Mouse (Mus musculus) monocyte, adult 2 months (primary cell): ENCODE results near the gene Vmn1r158.
"Not testable (repeated sequence)": the region's sequence is repeated elsewhere in the genome, so short reads cannot be mapped to it uniquely, and the experiment has no call there.

Source experiments
- DNase-seq, 2 experiments: peaks; one replicate each; pipeline ENCODE4 v3.0.0; 2022; ENCODE audit warnings: low spot score in 2 of 2, low read depth in 1 of 2

The Vmn1r158 gene

GRCm38 (mm10) chr7:22790682-22791081, at the start of gene Vmn1r158:
TSS of gene Vmn1r158 (minus strand) at chr7:22790782.
- not testable (repeated sequence) for DNase-seq

DNA sequence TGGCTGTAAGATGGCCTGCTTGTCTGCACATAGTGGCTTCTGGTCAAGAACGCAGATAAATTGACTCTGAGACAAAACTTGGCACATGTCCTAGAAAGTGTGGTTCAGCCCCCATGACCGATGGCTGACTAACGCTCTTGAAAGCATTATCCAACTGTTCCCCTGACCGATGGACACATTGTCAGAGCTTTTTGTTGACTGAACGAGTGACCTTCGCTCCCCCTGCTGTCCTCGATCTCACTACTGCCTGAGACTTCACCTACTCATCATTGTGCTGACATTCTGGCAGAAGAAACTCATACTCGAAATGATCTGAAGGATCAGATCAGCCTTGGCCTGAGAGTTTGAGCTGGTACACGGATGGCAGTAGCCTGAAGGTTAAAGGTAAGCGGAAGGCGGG, 14.6 kb downstream of the Vmn1r158 start:
- DNase-seq, result not testable (repeated sequence)

DNA sequence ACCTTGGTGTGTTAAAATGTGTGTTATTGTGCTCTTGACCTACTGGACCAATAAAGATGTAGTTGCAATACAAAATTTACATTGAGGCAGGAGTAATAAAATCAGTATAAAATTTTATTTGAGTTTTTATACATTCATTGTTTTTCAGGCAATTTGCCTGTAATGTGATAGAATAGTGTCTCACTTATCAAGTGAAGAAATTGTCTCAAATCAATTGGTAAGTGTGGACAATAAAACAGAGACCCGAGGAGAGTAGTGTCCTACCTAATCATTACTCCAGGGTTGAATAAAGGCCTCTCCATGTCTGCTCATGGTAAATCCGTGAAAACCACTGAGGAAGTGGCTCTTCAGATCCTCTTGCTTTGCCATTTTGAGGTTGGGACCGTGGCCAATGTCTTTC, 29.2 kb downstream of the Vmn1r158 start, which contains the start of gene Vmn1r157:
Gene Vmn1r157, plus strand, starts transcription at position 301 of the 400 bp plus-strand sequence.
- not testable (repeated sequence) for DNase-seq
